Mouse (Mus musculus) hindbrain, embryonic 13.5 days (tissue): ENCODE measurements around the gene Ndufa7. TPM values are rescaled to one million over a fixed set of nuclear protein-coding genes. Genes with fewer than 3 reads are reported as not detected.
A peak's percentile ranks its signal among the peaks of the same experiment; 100 is the strongest.

Experiments used
- ATAC-seq: fragments of 200-750 bp; cut with Nextera tagmentation; 2 replicates; pipeline ENCODE4 v1.8.0; 2017; ENCODE audit warnings: moderate TSS enrichment; ENCODE audit not compliant: low FRiP score
- H3K27ac ChIP-seq: fragments of 300-500 bp; sonication (generic); 2 replicates; pipeline ENCODE4 v1.5.1; 2015; ENCODE audit warnings: inconsistent platforms, mild to moderate bottlenecking, moderate library complexity
- H3K27me3 ChIP-seq: fragments of 300-500 bp; sonication (generic); 2 replicates; pipeline ENCODE4 v1.6.1; 2015; ENCODE audit warnings: mild to moderate bottlenecking, inconsistent platforms
- H3K36me3 ChIP-seq: fragments of 300-500 bp; sonication (generic); 2 replicates; pipeline ENCODE4 v1.6.1; 2015; ENCODE audit warnings: mild to moderate bottlenecking, inconsistent platforms
- H3K4me1 ChIP-seq: fragments of 300-500 bp; sonication (generic); replicated peaks from 2 replicates; pipeline ENCODE4 v1.6.1; 2015; ENCODE audit warnings: inconsistent platforms
- H3K4me2 ChIP-seq: fragments of 300-500 bp; sonication (generic); 2 replicates; pipeline ENCODE4 v1.6.1; 2015; ENCODE audit warnings: inconsistent platforms, mild to moderate bottlenecking, moderate library complexity
- H3K4me3 ChIP-seq: fragments of 300-500 bp; sonication (generic); 2 replicates; pipeline ENCODE4 v1.5.1; 2015; ENCODE audit warnings: mild to moderate bottlenecking, inconsistent platforms
- H3K9ac ChIP-seq: fragments of 300-500 bp; sonication (generic); 2 replicates; pipeline ENCODE4 v1.6.1; 2015; ENCODE audit warnings: mild to moderate bottlenecking, inconsistent platforms
- H3K9me3 ChIP-seq: fragments of 300-500 bp; sonication (generic); 2 replicates; pipeline ENCODE4 v1.6.1; 2016; ENCODE audit warnings: inconsistent platforms
- WGBS: fragments of 180-500 bp; shearing (Covaris S2); methylation state at CpG from one replicate; pipeline ENCODE4 v1.1.7; 2015; 5-methylcytosine and 5-hydroxymethylcytosine counted together
- polyA plus RNA-seq: library from polyadenylated mRNA; unstranded; fragments of >200 nt; fragmentation: Nextera tagmentation; extraction: Ambion mirVana; gene quantifications from 2 replicates; pipeline ENCODE4 v1.2.1, GENCODE M21; 2015

Ndufa7 gene
- polyA plus RNA-seq, 1 experiment from 2014 or later: 540 TPM

DNA sequence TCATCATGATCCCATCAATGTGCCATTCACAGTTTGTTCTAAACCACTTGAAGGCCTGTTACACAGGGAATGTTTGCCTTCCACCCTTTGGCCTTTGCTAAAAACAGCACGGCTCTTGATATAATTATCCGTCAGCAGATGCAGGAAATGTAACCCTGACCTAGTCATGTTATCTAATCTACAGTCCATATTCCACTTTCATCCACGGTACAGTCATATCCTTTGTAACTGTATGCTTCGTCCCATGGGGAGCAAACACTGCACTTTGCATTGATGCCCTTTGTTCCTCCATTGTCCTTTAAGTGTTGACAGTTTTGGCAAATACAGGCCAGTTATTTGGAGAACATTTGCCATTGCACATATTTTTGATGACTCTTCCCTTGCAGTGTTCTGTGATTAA lies 35.6 kb upstream of the Ndufa7 start:
- no peak for ATAC-seq
- Histone ChIP-seq H3K4me3 (no peak overlapping the region), H3K9me3 (no peaks in the 10 kb centered on the region), H3K27me3 (no peaks in the 10 kb centered on the region), H3K36me3 (no peaks in the 10 kb centered on the region), H3K4me1 (no peaks in the 10 kb centered on the region), H3K9ac (no peak overlapping the region), H3K4me2 (no peak overlapping the region), H3K27ac (no peak overlapping the region)
- WGBS: 79% methylated on average over 4 of the region's 4 CpGs

GRCm38 (mm10) chr17:33798306-33798705 lies 26.1 kb upstream of the Ndufa7 start:
- 55% methylated on average over 3 of the region's 3 CpGs for WGBS
- Histone ChIP-seq H3K36me3 (no peaks in the 10 kb centered on the region), H3K4me1 (no peaks in the 10 kb centered on the region), H3K4me3 (no peak overlapping the region), H3K27ac (no peak overlapping the region), H3K27me3 (no peaks in the 10 kb centered on the region), H3K9ac (no peak overlapping the region), H3K4me2 (no peak overlapping the region), H3K9me3 (no peaks in the 10 kb centered on the region)
- no peak for ATAC-seq

DNA sequence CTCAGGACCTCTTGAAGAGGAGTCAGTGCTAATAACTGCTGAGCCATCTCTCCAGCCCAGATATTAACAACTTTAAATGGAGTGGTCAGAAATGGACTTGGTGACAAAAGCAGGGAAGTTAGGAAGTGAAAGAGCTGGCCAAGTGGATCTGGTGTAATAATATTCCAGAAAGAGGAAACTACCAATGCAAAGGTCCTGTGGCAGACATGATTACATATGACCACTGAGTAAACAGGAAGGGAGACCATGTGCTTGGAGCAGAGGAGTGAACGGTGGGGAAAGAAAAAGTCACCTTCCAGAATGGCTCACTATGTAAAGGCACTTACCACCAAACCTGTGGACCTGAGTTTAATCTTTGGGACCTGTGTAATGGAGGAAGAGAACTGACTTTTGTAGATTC lies 25.1 kb upstream of the Ndufa7 start:
- Histone ChIP-seq H3K9ac (no peak overlapping the region), H3K4me2 (no peak overlapping the region), H3K27ac (no peak overlapping the region), H3K36me3 (no peaks in the 10 kb centered on the region), H3K4me1 (no peaks in the 10 kb centered on the region), H3K4me3 (no peak overlapping the region), H3K27me3 (no peaks in the 10 kb centered on the region), H3K9me3 (no peaks in the 10 kb centered on the region)
- ATAC-seq: no peak
- WGBS: 63% methylated on average over 1 of the region's 1 CpGs

GRCm38 (mm10) chr17:33802221-33802620 lies 22.2 kb upstream of the Ndufa7 start:
- Histone ChIP-seq H3K36me3 (no peaks in the 10 kb centered on the region), H3K27ac (no peak overlapping the region), H3K9ac (no peak overlapping the region), H3K4me2 (no peak overlapping the region), H3K27me3 (no peaks in the 10 kb centered on the region), H3K4me1 (no peaks in the 10 kb centered on the region), H3K9me3 (no peaks in the 10 kb centered on the region), H3K4me3 (no peak overlapping the region)
- no peak for ATAC-seq
- WGBS: 6% methylated on average over 2 of the region's 2 CpGs

DNA sequence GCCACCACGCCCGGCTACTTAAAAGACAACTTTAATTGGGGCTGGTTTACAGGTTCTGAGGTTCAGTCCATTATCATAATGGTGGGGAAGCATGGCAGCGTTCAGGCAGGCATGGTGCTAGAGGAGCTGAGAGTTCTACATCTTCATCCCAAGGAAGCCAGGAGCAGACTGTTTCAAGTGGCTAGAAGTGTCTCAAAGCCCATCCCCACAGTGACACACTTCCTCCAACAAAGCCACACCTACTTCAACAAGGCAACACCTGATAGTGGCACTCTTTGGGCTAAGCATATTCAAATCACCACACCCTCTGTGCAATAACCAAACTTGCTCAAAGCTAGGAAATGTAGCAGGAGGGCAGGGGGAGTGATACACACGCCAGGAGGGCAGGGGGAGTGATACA lies 20.2 kb upstream of the Ndufa7 start:
- Histone ChIP-seq H3K9me3 (no peaks in the 10 kb centered on the region), H3K4me1 (no peaks in the 10 kb centered on the region), H3K27ac (no peak overlapping the region), H3K9ac (no peak overlapping the region), H3K27me3 (no peaks in the 10 kb centered on the region), H3K36me3 (no peaks in the 10 kb centered on the region), H3K4me3 (no peak overlapping the region), H3K4me2 (no peak overlapping the region)
- no peak for ATAC-seq
- WGBS: 61% methylated on average over 4 of the region's 4 CpGs

DNA sequence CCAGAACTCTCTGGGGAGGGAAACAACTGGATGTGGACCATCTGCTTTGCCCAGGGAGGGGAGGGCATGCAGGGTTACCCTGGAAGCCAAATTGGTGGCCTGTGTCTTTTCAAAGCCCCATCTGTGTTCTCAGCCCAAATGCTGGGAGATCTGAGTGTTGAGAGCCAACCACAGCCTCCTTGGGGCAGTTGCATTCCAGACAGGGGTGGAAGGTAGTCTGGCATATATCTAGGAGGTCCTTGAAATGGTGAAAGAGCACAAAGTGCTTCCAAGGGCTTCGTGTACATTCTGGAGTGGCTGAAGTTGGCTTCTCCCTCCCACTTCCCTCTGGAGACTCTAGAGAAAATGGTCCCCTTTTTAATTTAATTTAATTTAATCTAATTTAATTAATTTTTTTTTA lies 19.6 kb upstream of the Ndufa7 start:
- no peak overlapping the region for H3K4me3 ChIP-seq
- no peak overlapping the region for H3K9ac ChIP-seq
- no peaks in the 10 kb centered on the region for H3K36me3 ChIP-seq
- H3K27ac ChIP-seq: no peak overlapping the region
- no peak for ATAC-seq
- no peaks in the 10 kb centered on the region for H3K9me3 ChIP-seq
- 74% methylated on average over 1 of the region's 1 CpGs for WGBS
- H3K4me2 ChIP-seq: no peak overlapping the region
- peaks cover 2% of the 10 kb centered on the region; the same call in 1 of the 2 replicates for H3K27me3 ChIP-seq
- no peaks in the 10 kb centered on the region for H3K4me1 ChIP-seq

DNA sequence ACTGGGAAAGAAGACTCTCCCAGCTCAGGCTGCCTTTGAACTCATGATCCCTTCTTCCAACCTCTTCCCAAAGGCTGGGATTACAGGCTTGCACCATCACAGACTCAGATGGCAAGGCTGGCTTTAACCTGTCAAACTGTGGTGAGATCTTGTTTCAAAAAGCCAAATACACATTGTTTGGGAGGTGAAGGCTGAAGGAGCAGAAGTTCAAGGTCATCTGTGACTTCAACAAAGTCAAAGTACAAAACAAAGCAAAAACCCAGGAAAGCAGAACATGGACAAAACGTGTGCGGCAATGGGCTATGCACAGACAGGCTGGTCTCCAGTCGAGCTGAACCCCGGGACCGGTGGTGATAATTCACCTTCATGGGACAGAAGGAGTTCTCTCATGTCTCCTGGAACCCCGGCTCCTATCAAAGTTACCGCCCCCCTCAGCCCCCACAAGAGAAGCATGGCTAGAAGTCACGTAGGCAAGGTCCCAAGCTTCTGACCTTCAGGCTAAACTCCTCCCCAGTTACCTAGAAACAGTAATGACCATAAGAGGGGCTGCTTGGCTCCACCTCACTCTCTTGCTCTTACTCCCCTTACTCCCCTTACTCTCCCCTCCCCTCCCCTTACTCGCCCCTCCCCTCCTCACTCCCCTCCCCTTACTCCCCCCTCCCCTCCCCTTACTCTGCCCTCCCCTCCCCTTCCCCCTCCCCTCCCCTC lies 17.0 kb upstream of the Ndufa7 start:
- WGBS: 63% methylated on average over 8 of the region's 9 CpGs
- H3K4me1 ChIP-seq: peaks cover 12% of the 10 kb centered on the region
- H3K4me2 ChIP-seq: no peak overlapping the region
- no peak overlapping the region for H3K27ac ChIP-seq
- H3K36me3 ChIP-seq: no peaks in the 10 kb centered on the region
- no peak overlapping the region for H3K4me3 ChIP-seq
- peaks cover 17% of the 10 kb centered on the region for H3K27me3 ChIP-seq
- no peaks in the 10 kb centered on the region for H3K9me3 ChIP-seq
- no peak for ATAC-seq
- H3K9ac ChIP-seq: no peak overlapping the region

DNA sequence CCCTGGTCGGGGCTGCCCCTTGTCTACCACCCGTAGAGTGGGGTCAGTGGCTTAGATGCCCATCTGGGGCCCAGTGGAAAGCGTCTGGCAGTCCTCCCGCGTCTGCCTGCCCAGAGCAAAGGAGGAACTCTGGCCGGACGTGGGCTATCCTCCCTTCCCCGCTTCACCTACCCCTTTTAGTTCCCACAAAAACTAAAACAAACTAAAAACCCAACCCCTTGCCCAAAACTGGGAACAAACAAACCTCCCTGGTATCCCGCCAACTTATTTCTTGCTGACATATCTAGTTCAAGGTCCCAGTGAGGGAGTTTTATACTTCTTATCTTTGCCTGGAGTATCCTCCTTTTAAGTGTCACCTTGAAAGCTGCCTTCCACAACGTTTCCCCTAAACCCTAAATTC lies 16.2 kb upstream of the Ndufa7 start:
- no peak overlapping the region for H3K27ac ChIP-seq
- no peaks in the 10 kb centered on the region for H3K9me3 ChIP-seq
- WGBS: 53% methylated on average over 10 of the region's 10 CpGs
- H3K4me2 ChIP-seq: no peak overlapping the region
- H3K9ac ChIP-seq: no peak overlapping the region
- H3K4me3 ChIP-seq: no peak overlapping the region
- peaks cover 21% of the 10 kb centered on the region for H3K27me3 ChIP-seq
- peaks cover 12% of the 10 kb centered on the region for H3K4me1 ChIP-seq
- no peak for ATAC-seq
- H3K36me3 ChIP-seq: no peaks in the 10 kb centered on the region

DNA sequence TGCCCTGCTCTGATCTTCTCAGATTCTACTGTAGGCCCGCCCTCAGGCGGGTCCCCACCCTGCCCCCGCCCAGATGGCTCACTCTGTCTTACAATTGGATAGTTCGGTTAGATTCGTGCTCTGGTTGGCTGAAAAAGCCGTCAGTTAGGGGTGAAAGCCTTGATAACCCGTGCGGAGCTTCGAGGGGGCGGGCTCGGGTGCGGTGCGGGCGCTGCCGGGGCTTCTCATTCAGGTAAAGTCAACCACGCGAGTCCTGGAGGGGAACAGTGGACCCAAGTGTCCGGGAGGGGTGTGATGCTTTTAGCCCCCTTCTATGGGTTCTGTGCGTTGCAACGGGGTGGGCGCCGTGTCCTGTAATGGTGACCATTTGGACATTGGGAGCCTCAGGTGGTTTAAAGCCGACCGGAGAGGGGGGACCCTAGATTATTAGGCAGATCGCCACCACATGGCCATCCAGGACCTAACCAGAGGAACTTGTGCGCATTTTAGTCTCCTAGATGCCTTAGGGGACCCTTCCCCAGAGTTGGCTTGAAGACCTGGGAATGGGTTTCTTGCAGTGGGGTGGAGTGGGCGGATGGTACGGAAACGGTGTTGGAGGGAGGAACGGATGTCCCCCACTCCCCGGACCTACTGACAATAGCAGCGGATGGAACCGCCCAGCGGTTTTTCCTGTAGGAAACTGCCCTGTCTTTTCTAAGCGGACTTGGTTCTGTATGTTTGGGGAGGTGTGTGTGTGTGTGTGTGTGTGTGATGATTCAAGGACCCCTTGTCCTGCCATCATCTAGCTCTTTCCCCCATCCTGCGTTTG lies 13.8 kb upstream of the Ndufa7 start, which contains the start of gene Kank3:
Gene Kank3, plus strand, starts transcription at position 186 of the 808 bp plus-strand sequence.
- Histone ChIP-seq H3K4me1 (peaks cover 12% of the 10 kb centered on the region), H3K27ac (peak within 1 kb of the TSS; percentile 40; the same call in 1 of the 2 replicates), H3K9me3 (no peaks in the 10 kb centered on the region), H3K36me3 (no peaks in the 10 kb centered on the region), H3K4me2 (peak within 1 kb of the TSS; percentile 72), H3K27me3 (peaks cover 21% of the 10 kb centered on the region), H3K4me3 (peak within 1 kb of the TSS; percentile 49), H3K9ac (peak within 1 kb of the TSS; percentile 70)
- 1% methylated on average over 36 of the region's 36 CpGs for WGBS
- peak; percentile 98 for ATAC-seq

GRCm38 (mm10) chr17:33811142-33811516 lies 13.2 kb upstream of the Ndufa7 start:
- Histone ChIP-seq H3K4me2 (peak overlapping the region; percentile 72), H3K9ac (peak overlapping the region; percentile 70), H3K4me3 (peak overlapping the region; percentile 49), H3K36me3 (no peaks in the 10 kb centered on the region), H3K9me3 (no peaks in the 10 kb centered on the region), H3K27ac (peak overlapping the region; percentile 40; the same call in 1 of the 2 replicates), H3K4me1 (peaks cover 12% of the 10 kb centered on the region), H3K27me3 (peaks cover 21% of the 10 kb centered on the region)
- ATAC-seq: 0 out of 2 replicates have a peak, but pooled peaks have one; percentile 8
- 29% methylated on average over 7 of the region's 7 CpGs for WGBS

DNA sequence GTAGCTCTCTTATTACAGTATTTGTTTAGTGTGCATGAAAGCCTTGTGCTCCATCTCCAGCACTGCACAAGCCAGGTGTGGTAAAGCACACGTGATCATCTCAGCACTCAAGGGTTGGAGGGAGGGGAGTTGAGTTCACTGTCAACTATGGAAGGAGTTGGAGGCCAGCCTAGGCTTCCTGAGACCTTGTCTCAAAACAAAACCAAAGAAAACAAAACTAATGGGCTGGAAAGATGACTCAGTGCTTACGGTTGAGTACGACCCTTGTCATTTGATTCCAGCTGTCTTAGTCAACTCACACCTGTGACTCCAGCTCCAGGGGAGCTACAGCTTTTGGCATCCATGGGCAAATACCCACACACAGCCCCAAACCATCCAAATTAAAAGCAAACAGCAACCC lies 11.9 kb upstream of the Ndufa7 start:
- Histone ChIP-seq H3K4me2 (no peak overlapping the region), H3K4me3 (no peak overlapping the region), H3K9me3 (no peaks in the 10 kb centered on the region), H3K27me3 (peaks cover 21% of the 10 kb centered on the region), H3K4me1 (peaks cover 16% of the 10 kb centered on the region), H3K36me3 (no peaks in the 10 kb centered on the region), H3K27ac (no peak overlapping the region), H3K9ac (no peak overlapping the region)
- 58% methylated on average over 3 of the region's 3 CpGs for WGBS
- no peak for ATAC-seq

DNA sequence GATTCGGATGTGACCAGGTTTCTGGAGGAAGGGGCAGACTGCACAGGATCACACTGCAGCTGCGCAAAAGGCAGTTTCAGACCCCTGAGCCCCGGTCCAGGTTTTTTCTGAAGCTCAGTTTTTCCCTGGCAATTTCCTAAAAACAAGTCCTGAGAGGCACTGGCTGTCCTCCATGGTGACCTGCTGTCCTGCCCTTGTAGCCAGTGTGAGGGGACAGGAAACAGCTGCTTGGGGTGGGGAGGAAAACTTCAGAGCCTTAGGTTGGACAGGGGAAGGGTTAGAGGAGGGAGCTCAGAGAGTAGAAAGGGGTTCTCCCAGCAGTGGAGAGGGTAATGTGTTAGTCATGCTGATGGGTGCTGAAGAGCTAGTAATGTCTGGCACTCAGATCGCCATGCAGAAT lies 11.4 kb upstream of the Ndufa7 start:
- H3K4me2 ChIP-seq: 0 out of 2 replicates have a peak overlapping the region, but pooled peaks have one; percentile 4
- 72% methylated on average over 4 of the region's 4 CpGs for WGBS

More for the DNA sequence above, 11.4 kb upstream of the Ndufa7 start:
- Histone ChIP-seq H3K4me1 (peaks cover 19% of the 10 kb centered on the region), H3K27me3 (peaks cover 21% of the 10 kb centered on the region), H3K9ac (no peak overlapping the region), H3K4me3 (no peak overlapping the region), H3K9me3 (no peaks in the 10 kb centered on the region), H3K36me3 (no peaks in the 10 kb centered on the region), H3K27ac (no peak overlapping the region)
- no peak for ATAC-seq
